Mouse (Mus musculus) stomach, embryonic 15.5 days (tissue): ENCODE results near the gene Pde7b. TPM values are rescaled to one million over a fixed set of nuclear protein-coding genes. Genes with fewer than 3 reads are reported as not detected.
A peak's percentile ranks its signal among the peaks of the same experiment; 100 is the strongest.

Experiments
- ATAC-seq: fragments of 200-750 bp; cut with Nextera tagmentation; 2 replicates; pipeline ENCODE4 v1.8.0; 2017; ENCODE audit warnings: low read depth, moderate number of reproducible peaks, moderate TSS enrichment; ENCODE audit not compliant: insufficient read depth, low FRiP score
- H3K27ac ChIP-seq: fragments of 300-500 bp; sonication (generic); 2 replicates; pipeline ENCODE4 v1.5.1; 2015; ENCODE audit warnings: mild to moderate bottlenecking, inconsistent platforms
- H3K27me3 ChIP-seq: fragments of 300-500 bp; sonication (generic); replicated peaks from 2 replicates; pipeline ENCODE4 v1.6.1; 2015; ENCODE audit warnings: inconsistent platforms
- H3K36me3 ChIP-seq: fragments of 300-500 bp; sonication (generic); 2 replicates; pipeline ENCODE4 v1.6.1; 2015; ENCODE audit warnings: inconsistent platforms
- H3K4me1 ChIP-seq: fragments of 300-500 bp; sonication (generic); 2 replicates; pipeline ENCODE4 v1.6.1; 2015; ENCODE audit warnings: inconsistent platforms
- H3K4me2 ChIP-seq: fragments of 300-500 bp; sonication (generic); 2 replicates; pipeline ENCODE4 v1.6.1; 2015; ENCODE audit warnings: mild to moderate bottlenecking, inconsistent platforms
- H3K4me3 ChIP-seq: fragments of 300-500 bp; sonication (generic); replicated peaks from 2 replicates; pipeline ENCODE4 v1.5.1; 2015; ENCODE audit warnings: inconsistent platforms
- H3K9ac ChIP-seq: fragments of 300-500 bp; sonication (generic); 2 replicates; pipeline ENCODE4 v1.6.1; 2015; ENCODE audit warnings: inconsistent platforms
- H3K9me3 ChIP-seq: fragments of 300-500 bp; sonication (generic); 2 replicates; pipeline ENCODE4 v1.6.1; 2016; ENCODE audit warnings: inconsistent platforms
- WGBS: fragments of 180-500 bp; shearing (Covaris S2); methylation state at CpG from one replicate; pipeline ENCODE4 v1.1.7; 2015; 5-methylcytosine and 5-hydroxymethylcytosine counted together
- polyA plus RNA-seq: library from polyadenylated mRNA; unstranded; fragments of >200 nt; fragmentation: Nextera tagmentation; extraction: Ambion mirVana; gene quantifications from 2 replicates; pipeline ENCODE4 v1.2.1, GENCODE M21; 2015

Pde7b gene
- polyA plus RNA-seq, 1 experiment from 2014 or later, result 3.9 TPM

DNA sequence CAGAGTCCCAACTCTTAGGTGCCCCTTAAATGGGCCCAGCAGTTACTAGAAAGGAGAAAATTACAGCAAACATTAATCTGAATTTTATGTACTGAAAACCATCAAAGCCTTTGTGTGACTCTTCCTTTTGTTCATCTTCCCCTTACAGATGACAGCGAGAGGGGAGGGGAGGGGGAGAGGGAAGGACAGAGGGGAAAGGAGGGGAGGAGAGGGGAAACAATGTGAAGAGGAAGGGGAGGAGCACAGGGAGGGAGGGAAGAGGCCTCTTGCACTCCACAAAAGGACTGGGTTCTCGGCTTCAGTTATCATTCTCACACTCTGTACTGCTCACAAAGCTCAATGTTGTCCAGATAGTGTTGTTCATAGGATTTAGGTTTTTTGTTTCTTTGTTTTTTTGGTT, 5.7 kb downstream of the Pde7b start:
- Histone ChIP-seq H3K4me1 (no peaks in the 10 kb centered on the region; the same call in 1 of the 2 replicates), H3K9ac (no peak overlapping the region), H3K27me3 (no peaks in the 10 kb centered on the region), H3K4me3 (no peak overlapping the region), H3K27ac (no peak overlapping the region), H3K9me3 (no peaks in the 10 kb centered on the region), H3K36me3 (no peaks in the 10 kb centered on the region), H3K4me2 (no peak overlapping the region)
- 68% methylated on average over 2 of the region's 2 CpGs for WGBS
- no peak for ATAC-seq

DNA sequence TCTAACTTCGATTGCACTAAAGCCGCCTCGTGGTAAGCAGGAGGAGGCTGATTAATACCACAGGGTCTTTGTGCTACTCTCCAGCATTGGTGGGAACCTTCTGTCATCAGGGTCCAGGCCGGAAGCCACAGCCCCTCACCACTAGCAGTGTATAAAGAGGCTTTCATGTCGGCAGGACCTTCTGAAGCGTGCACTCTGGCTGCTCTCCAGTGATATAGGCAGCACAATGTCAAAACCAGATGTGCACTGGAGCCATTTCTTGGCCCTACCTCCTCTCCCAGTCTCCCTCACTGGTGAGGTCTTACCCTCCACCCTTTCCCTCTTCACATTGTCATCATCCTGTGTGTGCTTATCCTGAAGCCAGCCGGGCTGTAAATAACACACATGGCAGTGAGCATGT, 24.2 kb downstream of the Pde7b start:
- Histone ChIP-seq H3K27ac (no peak overlapping the region), H3K4me2 (no peak overlapping the region), H3K27me3 (no peaks in the 10 kb centered on the region), H3K4me1 (no peaks in the 10 kb centered on the region), H3K9ac (no peak overlapping the region), H3K9me3 (no peaks in the 10 kb centered on the region), H3K36me3 (no peaks in the 10 kb centered on the region), H3K4me3 (no peak overlapping the region)
- ATAC-seq, result no peak
- 65% methylated on average over 7 of the region's 7 CpGs for WGBS

DNA sequence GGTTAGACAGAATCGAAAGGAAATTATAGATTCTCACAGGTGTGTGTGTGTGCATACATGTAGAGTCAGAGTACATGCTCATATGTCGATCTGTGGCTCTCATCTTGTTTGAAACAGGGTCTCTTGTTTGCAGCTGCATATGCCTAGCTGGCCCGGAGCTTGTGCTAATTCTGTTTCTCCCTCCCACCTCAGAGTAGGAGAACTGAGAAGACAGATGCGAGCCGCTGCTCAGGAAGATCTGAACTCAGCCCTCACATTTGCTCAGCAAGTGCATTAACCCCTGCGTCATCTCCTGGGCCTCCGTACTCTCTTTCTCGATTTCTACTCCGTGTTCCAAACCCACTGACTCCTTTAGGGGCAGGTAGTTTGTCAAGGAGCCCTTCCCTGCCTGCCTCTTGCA, 25.0 kb downstream of the Pde7b start:
- Histone ChIP-seq H3K4me2 (no peak overlapping the region), H3K9ac (no peak overlapping the region), H3K27me3 (no peaks in the 10 kb centered on the region), H3K36me3 (no peaks in the 10 kb centered on the region), H3K4me1 (no peaks in the 10 kb centered on the region), H3K9me3 (no peaks in the 10 kb centered on the region), H3K4me3 (no peak overlapping the region), H3K27ac (no peak overlapping the region)
- no peak for ATAC-seq
- 88% methylated on average over 9 of the region's 9 CpGs for WGBS

GRCm38 (mm10) chr10:20695637-20696036, 29.2 kb downstream of the Pde7b start:
- Histone ChIP-seq H3K27ac (no peak overlapping the region), H3K4me1 (no peaks in the 10 kb centered on the region), H3K4me2 (no peak overlapping the region), H3K27me3 (no peaks in the 10 kb centered on the region), H3K9me3 (no peaks in the 10 kb centered on the region), H3K4me3 (no peak overlapping the region), H3K36me3 (no peaks in the 10 kb centered on the region), H3K9ac (no peak overlapping the region)
- WGBS, result 57% methylated on average over 11 of the region's 11 CpGs
- peak; percentile 53; the same call in 1 of the 2 replicates for ATAC-seq

DNA sequence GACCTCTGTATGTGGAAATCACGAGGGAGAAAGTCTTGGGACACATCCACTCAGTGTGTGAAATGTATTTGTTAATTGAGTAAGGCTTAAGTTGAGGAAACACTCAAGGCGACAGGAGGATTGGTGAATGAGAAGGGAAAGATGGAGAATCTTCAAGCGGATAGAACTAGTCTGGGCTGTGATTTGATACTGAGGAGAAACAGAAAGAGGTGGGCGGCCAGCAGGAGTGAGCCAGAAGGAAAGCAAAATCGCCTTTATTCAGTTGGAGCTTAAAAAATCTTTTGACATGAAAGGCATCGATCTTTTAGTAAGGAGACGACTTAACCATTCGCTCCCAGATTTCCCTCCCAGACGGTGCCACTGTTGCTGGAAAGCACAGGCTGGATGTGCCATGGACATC, 34.9 kb downstream of the Pde7b start:
- no peaks in the 10 kb centered on the region for H3K9me3 ChIP-seq
- H3K4me3 ChIP-seq, result no peak overlapping the region

DNA sequence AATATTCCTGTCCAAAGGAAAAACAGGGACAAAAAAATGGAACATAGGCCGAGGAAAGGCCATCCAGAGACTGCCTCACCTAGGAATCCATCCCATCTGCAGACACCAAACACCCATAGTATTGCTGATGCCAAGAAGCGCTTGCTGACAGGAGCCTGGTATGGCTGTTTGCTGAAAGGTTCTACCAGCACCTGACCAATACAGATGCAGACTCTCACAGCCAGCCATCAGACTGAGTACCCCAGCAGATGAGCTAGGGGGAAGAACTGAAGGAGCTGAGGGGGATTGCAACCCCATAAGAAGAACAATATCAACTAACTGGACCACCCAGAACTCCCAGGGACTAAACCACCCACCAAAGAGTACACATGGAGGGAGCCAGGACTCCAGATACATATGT, 40.7 kb downstream of the Pde7b start:
- Histone ChIP-seq H3K9ac (no peak overlapping the region), H3K4me3 (no peak overlapping the region), H3K36me3 (no peaks in the 10 kb centered on the region), H3K4me2 (no peak overlapping the region), H3K9me3 (no peaks in the 10 kb centered on the region), H3K27ac (no peak overlapping the region), H3K27me3 (no peaks in the 10 kb centered on the region), H3K4me1 (no peaks in the 10 kb centered on the region)
- 86% methylated on average over 2 of the region's 2 CpGs for WGBS
- no peak for ATAC-seq

More for the DNA sequence above, 34.9 kb downstream of the Pde7b start:
- no peak overlapping the region for H3K4me2 ChIP-seq
- H3K27ac ChIP-seq, result no peak overlapping the region
- ATAC-seq, result no peak
- no peak overlapping the region for H3K9ac ChIP-seq
- no peaks in the 10 kb centered on the region for H3K27me3 ChIP-seq
- 74% methylated on average over 9 of the region's 9 CpGs for WGBS
- no peaks in the 10 kb centered on the region for H3K4me1 ChIP-seq
- no peaks in the 10 kb centered on the region for H3K36me3 ChIP-seq

DNA sequence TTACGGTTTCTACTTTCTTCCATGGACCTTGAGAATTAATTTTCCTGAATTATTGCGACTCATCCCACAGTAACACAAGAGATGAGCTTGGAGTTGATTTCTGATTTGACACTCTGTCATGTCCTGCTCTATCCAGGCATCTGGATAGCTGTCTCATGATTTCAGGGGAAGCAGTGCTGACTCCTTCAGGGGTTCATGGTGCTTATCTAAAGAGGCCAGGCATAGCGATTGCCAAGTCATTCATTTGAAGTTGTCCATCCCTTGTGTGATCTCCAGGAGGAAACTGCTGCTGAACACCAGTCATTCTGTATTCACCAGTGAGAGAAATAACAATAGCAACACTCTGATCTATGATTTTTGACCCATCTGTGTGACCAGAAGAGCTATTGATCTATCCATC, 43.9 kb downstream of the Pde7b start:
- Histone ChIP-seq H3K9ac (no peak overlapping the region), H3K4me2 (no peak overlapping the region), H3K27ac (no peak overlapping the region), H3K4me3 (no peak overlapping the region), H3K36me3 (no peaks in the 10 kb centered on the region), H3K27me3 (no peaks in the 10 kb centered on the region), H3K4me1 (no peaks in the 10 kb centered on the region), H3K9me3 (no peaks in the 10 kb centered on the region)
- ATAC-seq, result no peak
- 94% methylated on average over 3 of the region's 3 CpGs for WGBS

DNA sequence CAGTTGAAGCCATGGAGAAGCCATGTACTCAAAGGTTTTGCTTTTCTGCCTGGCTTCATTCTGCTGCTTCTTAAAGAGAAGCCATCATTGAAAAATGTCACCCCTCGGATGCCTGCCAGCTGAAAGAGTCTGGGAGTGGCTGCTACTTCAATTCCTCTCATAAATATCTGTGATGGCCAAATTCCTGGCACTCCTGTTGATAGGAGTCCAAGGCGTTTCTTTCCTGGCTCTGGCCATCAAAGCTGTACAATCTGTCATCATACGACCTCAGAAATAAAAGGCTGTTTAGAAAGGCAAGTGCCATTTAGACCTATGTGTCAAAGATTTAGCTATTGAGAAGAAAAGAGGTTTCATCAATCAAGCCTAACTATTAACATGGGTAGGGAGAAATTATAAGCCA, 49.6 kb downstream of the Pde7b start:
- WGBS, result 24% methylated on average over 3 of the region's 3 CpGs

DNA sequence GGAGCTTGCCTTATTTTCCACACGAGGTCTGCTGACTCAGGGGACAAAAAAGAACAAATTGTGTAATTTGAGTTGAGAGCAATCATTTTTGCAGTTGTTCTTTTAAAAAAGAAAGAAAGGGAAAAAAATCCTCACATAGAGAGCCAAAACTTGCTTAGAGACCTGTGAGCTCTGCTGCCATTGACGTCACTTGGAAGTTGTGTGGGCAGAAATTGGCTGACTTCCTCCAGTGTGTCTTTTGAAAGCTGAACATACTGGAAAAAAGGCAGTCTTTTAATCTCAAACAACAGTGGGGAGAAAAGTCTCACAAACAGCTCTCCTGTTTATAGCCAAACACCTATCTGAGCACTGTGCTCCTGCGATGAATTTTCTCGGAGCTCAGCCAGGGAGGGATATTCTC, 51.1 kb downstream of the Pde7b start:
- no peaks in the 10 kb centered on the region for H3K27me3 ChIP-seq
- H3K4me1 ChIP-seq, result 0 out of 2 replicates have a peak, but pooled peaks cover 3% of the 10 kb centered on the region
- no peak overlapping the region for H3K4me3 ChIP-seq
- no peak overlapping the region for H3K9ac ChIP-seq
- no peak overlapping the region for H3K4me2 ChIP-seq
- no peaks in the 10 kb centered on the region for H3K36me3 ChIP-seq
- H3K9me3 ChIP-seq, result no peaks in the 10 kb centered on the region
- ATAC-seq, result no peak
- H3K27ac ChIP-seq, result no peak overlapping the region
- whole genome bisulfite sequencing, result 83% methylated on average over 4 of the region's 4 CpGs

More for the DNA sequence above, 49.6 kb downstream of the Pde7b start:
- Histone ChIP-seq H3K9ac (no peak overlapping the region), H3K27ac (no peak overlapping the region), H3K27me3 (no peaks in the 10 kb centered on the region), H3K36me3 (no peaks in the 10 kb centered on the region), H3K9me3 (no peaks in the 10 kb centered on the region), H3K4me2 (no peak overlapping the region), H3K4me1 (0 out of 2 replicates have a peak, but pooled peaks cover 3% of the 10 kb centered on the region), H3K4me3 (no peak overlapping the region)
- no peak for ATAC-seq

DNA sequence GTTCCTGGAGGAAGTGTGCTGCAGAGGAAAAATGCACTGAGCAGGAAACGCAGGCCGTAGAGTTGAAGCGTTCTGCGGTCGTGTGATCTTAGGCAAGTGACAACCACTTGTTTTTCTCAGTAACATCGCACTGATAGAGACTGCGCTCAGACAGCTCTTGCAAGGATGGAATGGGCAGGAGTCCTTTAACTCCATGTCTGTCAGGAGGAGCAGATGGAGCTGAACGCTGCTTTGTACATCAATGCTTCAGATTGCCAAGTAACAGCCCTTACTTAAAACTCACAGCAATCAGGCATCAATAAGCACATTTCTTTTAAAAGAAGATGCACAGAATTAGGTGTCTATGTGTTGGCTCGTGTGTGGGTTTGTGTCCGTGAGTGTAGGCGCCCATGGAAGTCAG, 52.3 kb downstream of the Pde7b start:
- Histone ChIP-seq H3K9ac (no peak overlapping the region), H3K9me3 (no peaks in the 10 kb centered on the region), H3K4me2 (no peak overlapping the region), H3K27ac (no peak overlapping the region), H3K4me1 (0 out of 2 replicates have a peak, but pooled peaks cover 3% of the 10 kb centered on the region), H3K4me3 (no peak overlapping the region), H3K27me3 (no peaks in the 10 kb centered on the region), H3K36me3 (no peaks in the 10 kb centered on the region)
- WGBS, result 76% methylated on average over 11 of the region's 11 CpGs
- ATAC-seq, result no peak

GRCm38 (mm10) chr10:20671621-20672020, 53.3 kb downstream of the Pde7b start:
- ATAC-seq, result no peak
- WGBS, result 34% methylated on average over 5 of the region's 5 CpGs
- Histone ChIP-seq H3K4me1 (0 out of 2 replicates have a peak, but pooled peaks cover 3% of the 10 kb centered on the region), H3K27me3 (no peaks in the 10 kb centered on the region), H3K9me3 (no peaks in the 10 kb centered on the region), H3K27ac (no peak overlapping the region), H3K9ac (no peak overlapping the region), H3K4me2 (no peak overlapping the region), H3K4me3 (no peak overlapping the region), H3K36me3 (no peaks in the 10 kb centered on the region)

DNA sequence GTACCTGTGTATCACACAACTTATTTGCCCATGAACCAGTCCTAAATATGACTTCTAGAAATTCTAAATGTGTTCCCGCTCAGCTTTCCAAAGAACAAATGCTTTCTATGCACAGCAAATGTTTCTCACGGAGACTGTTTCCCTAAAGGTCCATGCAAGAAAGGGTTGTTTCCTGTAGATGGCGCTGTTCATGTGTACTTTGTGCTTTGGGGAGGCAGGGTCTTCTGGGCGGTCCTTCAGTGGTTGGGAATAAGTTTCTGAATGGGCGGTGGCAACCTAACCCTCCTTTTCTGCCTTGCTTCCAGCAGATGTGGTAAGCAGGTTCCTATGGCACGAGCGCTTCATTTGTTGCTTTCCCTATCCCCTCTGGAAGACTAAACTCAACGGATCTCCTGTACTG, 54.3 kb downstream of the Pde7b start:
- Histone ChIP-seq H3K4me3 (no peak overlapping the region), H3K9me3 (no peaks in the 10 kb centered on the region), H3K4me2 (no peak overlapping the region), H3K4me1 (0 out of 2 replicates have a peak, but pooled peaks cover 3% of the 10 kb centered on the region), H3K9ac (no peak overlapping the region), H3K27me3 (no peaks in the 10 kb centered on the region), H3K27ac (no peak overlapping the region), H3K36me3 (no peaks in the 10 kb centered on the region)
- 82% methylated on average over 8 of the region's 8 CpGs for WGBS
- ATAC-seq, result no peak

DNA sequence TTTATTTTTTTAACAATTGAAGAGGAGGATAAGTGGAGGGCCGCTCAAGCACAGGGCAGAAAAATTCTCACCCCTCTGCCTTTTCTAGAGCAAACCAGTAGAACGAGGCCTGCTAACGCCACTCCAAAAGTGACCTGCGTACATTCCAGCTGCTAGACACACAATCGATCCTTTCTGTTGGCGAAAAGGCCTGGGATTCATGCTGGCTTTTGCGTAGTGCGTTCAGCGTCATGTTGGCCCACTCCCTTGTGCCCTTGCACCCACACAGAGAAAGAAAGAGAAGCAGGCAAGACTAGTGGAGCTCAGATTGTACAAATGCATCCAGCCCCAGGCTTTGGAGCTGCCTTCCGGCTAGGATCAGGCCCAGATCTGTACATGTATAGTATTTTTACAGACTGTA, 55.4 kb downstream of the Pde7b start:
- 0 out of 2 replicates have a peak, but pooled peaks cover 3% of the 10 kb centered on the region for H3K4me1 ChIP-seq
- no peak overlapping the region for H3K4me2 ChIP-seq
- WGBS, result 64% methylated on average over 10 of the region's 10 CpGs
- H3K27ac ChIP-seq, result no peak overlapping the region
- H3K9me3 ChIP-seq, result no peaks in the 10 kb centered on the region
- H3K27me3 ChIP-seq, result no peaks in the 10 kb centered on the region
- no peak overlapping the region for H3K4me3 ChIP-seq
- no peak overlapping the region for H3K9ac ChIP-seq
- H3K36me3 ChIP-seq, result no peaks in the 10 kb centered on the region
- ATAC-seq, result no peak; the same call in 1 of the 2 replicates
